Mouse (Mus musculus): Measurements from ENCODE around the gene Vps53. TPM values are rescaled to one million over a fixed set of nuclear protein-coding genes. Genes with fewer than 3 reads are reported as not detected.

Gene Vps53
- total and polyA plus RNA-seq, 2 experiments from 2014 or later, result 25.2 to 40.6 TPM

- H3K9me3 ChIP-seq (replicated peaks; ENCODE audit: control insufficient read depth, low read length), result no peaks in the 10 kb centered on the region
- DNase-seq (ENCODE audit: low spot score), result no peak
- no peak overlapping the region for H3K27ac ChIP-seq (ENCODE audit: low read depth)
- H3K9ac ChIP-seq (replicated peaks; ENCODE audit: low read depth, low read length), result no peak overlapping the region
- no peak overlapping the region for H3K4me3 ChIP-seq (ENCODE audit: low read depth, low read length)
- 41% methylated on average over 3 of the region's 3 CpGs for WGBS
- 0 out of 2 replicates have a peak, but pooled peaks cover 4% of the 10 kb centered on the region for H3K4me1 ChIP-seq (ENCODE audit: control insufficient read depth, insufficient read depth)
- no peak for TF ChIP-seq EP300 (IDR thresholded peaks at IDR 0.05; ENCODE audit: low read depth)
- peak; percentile 35 for TF ChIP-seq CTCF (IDR thresholded peaks at IDR 0.05; ENCODE audit: low read depth)
- no peaks in the 10 kb centered on the region for H3K36me3 ChIP-seq (replicated peaks; ENCODE audit: control insufficient read depth, insufficient read depth, low read length)
- peaks cover 10% of the 10 kb centered on the region for H3K27me3 ChIP-seq (ENCODE audit: control insufficient read depth, insufficient read depth, low read length)
- no peak overlapping the region for H3K4me2 ChIP-seq (ENCODE audit: low read depth, low read length)
- ATAC-seq (ENCODE audit: insufficient read depth, low read depth), result no peak
These were observed 178.1 kb downstream of the Vps53 start for GRCm38 (mm10) chr11:76001237-76001878.

- Histone ChIP-seq H3K4me1 (ENCODE audit: control insufficient read depth, insufficient read depth) (0 out of 2 replicates have a peak, but pooled peaks cover 4% of the 10 kb centered on the region), H3K4me3 (ENCODE audit: low read depth, low read length) (no peak overlapping the region), H3K27me3 (ENCODE audit: control insufficient read depth, insufficient read depth, low read length) (peaks cover 10% of the 10 kb centered on the region), H3K9me3 (replicated peaks; ENCODE audit: control insufficient read depth, low read length) (no peaks in the 10 kb centered on the region), H3K9ac (replicated peaks; ENCODE audit: low read depth, low read length) (no peak overlapping the region), H3K4me2 (ENCODE audit: low read depth, low read length) (no peak overlapping the region), H3K36me3 (replicated peaks; ENCODE audit: control insufficient read depth, insufficient read depth, low read length) (no peaks in the 10 kb centered on the region), H3K27ac (ENCODE audit: low read depth) (no peak overlapping the region)
- DNase-seq (ENCODE audit: low spot score) (no peak), ATAC-seq (ENCODE audit: insufficient read depth, low read depth) (no peak)
- 71% methylated on average over 5 of the region's 5 CpGs for WGBS
- TF ChIP-seq CTCF (IDR thresholded peaks at IDR 0.05; ENCODE audit: low read depth) (no peak), EP300 (IDR thresholded peaks at IDR 0.05; ENCODE audit: low read depth) (no peak)
These were observed 178.7 kb downstream of the Vps53 start for GRCm38 (mm10) chr11:76000701-76001100.

GRCm38 (mm10) chr11:75999440-76000155 is 179.8 kb downstream of the Vps53 start, which contains the start of gene 1700016K19Rik:
Gene 1700016K19Rik, plus strand, starts transcription at chr11:75999912.
- Histone ChIP-seq H3K27me3 (ENCODE audit: control insufficient read depth, insufficient read depth, low read length) (peaks cover 10% of the 10 kb centered on the region), H3K4me3 (ENCODE audit: low read depth, low read length) (peak within 1 kb of the TSS; percentile 59), H3K36me3 (replicated peaks; ENCODE audit: control insufficient read depth, insufficient read depth, low read length) (no peaks in the 10 kb centered on the region), H3K27ac (ENCODE audit: low read depth) (no peak within 1 kb of the TSS), H3K4me2 (ENCODE audit: low read depth, low read length) (peak within 1 kb of the TSS; percentile 83), H3K9ac (replicated peaks; ENCODE audit: low read depth, low read length) (no peak within 1 kb of the TSS), H3K4me1 (ENCODE audit: control insufficient read depth, insufficient read depth) (0 out of 2 replicates have a peak, but pooled peaks cover 4% of the 10 kb centered on the region), H3K9me3 (replicated peaks; ENCODE audit: control insufficient read depth, low read length) (no peaks in the 10 kb centered on the region)
- WGBS, result 12% methylated on average over 35 of the region's 36 CpGs
- ATAC-seq (ENCODE audit: insufficient read depth, low read depth) (peak; percentile 84), DNase-seq (ENCODE audit: low spot score) (peak; percentile 62)
- TF ChIP-seq EP300 (IDR thresholded peaks at IDR 0.05; ENCODE audit: low read depth) (no peak), CTCF (IDR thresholded peaks at IDR 0.05; ENCODE audit: low read depth) (peak; percentile 58)

Other genes starting within 250 kb of the Vps53 start
- gene Rph3al, start 241.2 kb downstream of the Vps53 start, total RNA-seq (2014; rRNA removed; ENCODE audit: low replicate concordance), result 15.6 and 28.7 TPM in 2 replicates
- 15.0 and 15.5 TPM in 2 replicates for gene Rph3al, start 241.2 kb downstream of the Vps53 start, polyA plus RNA-seq (2015; fragmentation: Nextera tagmentation; extraction: Ambion mirVana)
- gene 1700016K19Rik, start 179.7 kb downstream of the Vps53 start, total RNA-seq (2014; rRNA removed; ENCODE audit: low replicate concordance), result not detected in 2 replicates
- 0.47 TPM in 1 of 2 replicates, not detected in the other for gene 1700016K19Rik, start 179.7 kb downstream of the Vps53 start, polyA plus RNA-seq (2015; fragmentation: Nextera tagmentation; extraction: Ambion mirVana)
- 15.6 and 16.4 TPM in 2 replicates for gene Rflnb, start 151.9 kb downstream of the Vps53 start, total RNA-seq (2014; rRNA removed; ENCODE audit: low replicate concordance)
- 22.9 and 24.1 TPM in 2 replicates for gene Rflnb, start 151.9 kb downstream of the Vps53 start, polyA plus RNA-seq (2015; fragmentation: Nextera tagmentation; extraction: Ambion mirVana)
- 13.8 and 14.8 TPM in 2 replicates for gene Fam57a, start within 50 bp of the Vps53 start, total RNA-seq (2014; rRNA removed; ENCODE audit: low replicate concordance)
- gene Fam57a, start within 50 bp of the Vps53 start, polyA plus RNA-seq (2015; fragmentation: Nextera tagmentation; extraction: Ambion mirVana), result 10.5 TPM in 2 replicates
- gene Dbil5, start 38.0 kb upstream of the Vps53 start, total RNA-seq (2014; rRNA removed; ENCODE audit: low replicate concordance), result not detected in 2 replicates
- 1.2 and 1.6 TPM in 2 replicates for gene Dbil5, start 38.0 kb upstream of the Vps53 start, polyA plus RNA-seq (2015; fragmentation: Nextera tagmentation; extraction: Ambion mirVana)
- 5.3 and 10.2 TPM in 2 replicates for gene Gemin4, start 38.0 kb upstream of the Vps53 start, total RNA-seq (2014; rRNA removed; ENCODE audit: low replicate concordance)
- gene Gemin4, start 38.0 kb upstream of the Vps53 start, polyA plus RNA-seq (2015; fragmentation: Nextera tagmentation; extraction: Ambion mirVana), result 9.5 and 9.9 TPM in 2 replicates
- gene Mrm3, start 64.1 kb upstream of the Vps53 start, total RNA-seq (2014; rRNA removed; ENCODE audit: low replicate concordance), result 21.3 and 39.5 TPM in 2 replicates
- 27.6 and 31.8 TPM in 2 replicates for gene Mrm3, start 64.1 kb upstream of the Vps53 start, polyA plus RNA-seq (2015; fragmentation: Nextera tagmentation; extraction: Ambion mirVana)
- 30.6 and 44.8 TPM in 2 replicates for gene Glod4, start 64.1 kb upstream of the Vps53 start, total RNA-seq (2014; rRNA removed; ENCODE audit: low replicate concordance)
- 102 and 104 TPM in 2 replicates for gene Glod4, start 64.1 kb upstream of the Vps53 start, polyA plus RNA-seq (2015; fragmentation: Nextera tagmentation; extraction: Ambion mirVana)
- gene Nxn, start 219.5 kb upstream of the Vps53 start, total RNA-seq (2014; rRNA removed; ENCODE audit: low replicate concordance), result 35.6 and 50.7 TPM in 2 replicates
- gene Nxn, start 219.5 kb upstream of the Vps53 start, polyA plus RNA-seq (2015; fragmentation: Nextera tagmentation; extraction: Ambion mirVana), result 10.6 TPM in 2 replicates
- gene Timm22, start 227.3 kb upstream of the Vps53 start, total RNA-seq (2014; rRNA removed; ENCODE audit: low replicate concordance), result 20.1 and 42.8 TPM in 2 replicates
- gene Timm22, start 227.3 kb upstream of the Vps53 start, polyA plus RNA-seq (2015; fragmentation: Nextera tagmentation; extraction: Ambion mirVana), result 90.5 and 99.9 TPM in 2 replicates

Measured in heart, postnatal 0 days (tissue).